Mouse (Mus musculus) heart, postnatal 0 days (tissue): ENCODE data around the gene Ferd3l.

Experiments used
- CTCF ChIP-seq: IDR thresholded peaks from 2 replicates; pipeline ENCODE4 v1.5.1; 2016; ENCODE audit warnings: antibody characterized with exemption, control low read depth, low read depth
- EP300 ChIP-seq: IDR thresholded peaks from 2 replicates; pipeline ENCODE4 v1.6.1; 2016; ENCODE audit warnings: antibody characterized with exemption, low read depth

GRCm38 (mm10) chr12:33957400-33958240 is 29.4 kb downstream of the Ferd3l start, which contains the start of gene Twist1:
- TF ChIP-seq CTCF (no peak), EP300 (no peak)
